In genomic region chr4:49519476-49519875, GRCm38 (mm10) we compare ENCODE assay signal across 8 mouse cellular contexts. TPM values are rescaled to one million over a fixed set of nuclear protein-coding genes. Genes with fewer than 3 reads are reported as not detected.
DNase-seq lines count a peak whose midpoint lies in the region; ATAC-seq and TF ChIP-seq lines count a peak whose summit lies in the region.

No protein-coding gene starts in this region.

- H3K9me3 ChIP-seq in E14TG2a.4 (ENCODE audit: low read length) = no peaks in the 10 kb centered on the region
- H3K9me3 ChIP-seq in hindbrain, embryonic 11.5 days (ENCODE audit: control insufficient read depth, low read length) = no peaks in the 10 kb centered on the region
- H3K9me3 ChIP-seq in midbrain, embryonic 10.5 days (replicated peaks) = no peaks in the 10 kb centered on the region

- DNase-seq in gastrocnemius, adult 2 months = no peak
- no peak for DNase-seq in gastrocnemius, postnatal 10 days
- peak; percentile 18 for DNase-seq in hindbrain, embryonic 11.5 days (ENCODE audit: low spot score)
- DNase-seq in midbrain, embryonic 10.5 days (ENCODE audit: low spot score) = no peak
- no peak for DNase-seq in T-cell, adult 2 months (ENCODE audit: low spot score)
- no peak for DNase-seq in frontal cortex, postnatal 10 days (ENCODE audit: low spot score in 2 of 2)
- no peak for DNase-seq in ovary, postnatal 10 days (ENCODE audit: low spot score)

- H3K9ac ChIP-seq in hindbrain, embryonic 11.5 days (ENCODE audit: low read depth, low read length) = no peak overlapping the region

- TF ChIP-seq CTCF in gastrocnemius, adult 2 months (IDR thresholded peaks at IDR 0.05) = no peak
- TF ChIP-seq CTCF in E14TG2a.4 (conservative IDR thresholded peaks at IDR 0.05; ENCODE audit: low read length) = no peak; the same call in none of the 2 replicates

- ATAC-seq in hindbrain, embryonic 11.5 days (ENCODE audit: low FRiP score) = no peak

- H3K27me3 ChIP-seq in E14TG2a.4 (ENCODE audit: insufficient read depth, low read length) = no peaks in the 10 kb centered on the region
- H3K27me3 ChIP-seq in hindbrain, embryonic 11.5 days (ENCODE audit: control insufficient read depth, insufficient read depth, low read length) = no peaks in the 10 kb centered on the region
- no peaks in the 10 kb centered on the region for H3K27me3 ChIP-seq in midbrain, embryonic 10.5 days (ENCODE audit: low read depth, poor library complexity, severe bottlenecking)

- WGBS in hindbrain, embryonic 11.5 days = 77% methylated on average over 5 of the region's 5 CpGs
- WGBS in midbrain, embryonic 10.5 days = 75% methylated on average over 5 of the region's 5 CpGs

- no peak overlapping the region for H3K4me2 ChIP-seq in hindbrain, embryonic 11.5 days (replicated peaks; ENCODE audit: low read depth, low read length)

- intact Hi-C loops in gastrocnemius, adult 2 months (cut with DNase I) = no loop called here

- no peak overlapping the region for H3K27ac ChIP-seq in gastrocnemius, adult 2 months
- no peak overlapping the region for H3K27ac ChIP-seq in hindbrain, embryonic 11.5 days (ENCODE audit: low read depth, low read length)
- no peak overlapping the region for H3K27ac ChIP-seq in midbrain, embryonic 10.5 days (replicated peaks)

- peaks cover 47% of the 10 kb centered on the region for H3K4me1 ChIP-seq in E14TG2a.4 (replicated peaks; ENCODE audit: low read depth, low read length)
- no peaks in the 10 kb centered on the region for H3K4me1 ChIP-seq in hindbrain, embryonic 11.5 days (replicated peaks; ENCODE audit: control insufficient read depth, insufficient read depth, low read length)
- H3K4me1 ChIP-seq in midbrain, embryonic 10.5 days = peaks cover 29% of the 10 kb centered on the region

- peak overlapping the region; percentile 95 for H3K4me3 ChIP-seq in gastrocnemius, adult 2 months
- peak overlapping the region; percentile 89 for H3K4me3 ChIP-seq in E14TG2a.4 (replicated peaks; ENCODE audit: low read length)
- no peak overlapping the region for H3K4me3 ChIP-seq in hindbrain, embryonic 11.5 days (ENCODE audit: low read depth, low read length)
- peak overlapping the region; percentile 75 for H3K4me3 ChIP-seq in midbrain, embryonic 10.5 days

- H3K36me3 ChIP-seq in E14TG2a.4 (ENCODE audit: insufficient read depth, low read length) = peaks cover 26% of the 10 kb centered on the region
- no peaks in the 10 kb centered on the region for H3K36me3 ChIP-seq in hindbrain, embryonic 11.5 days (ENCODE audit: control insufficient read depth, insufficient read depth, low read length)
- peaks cover 42% of the 10 kb centered on the region for H3K36me3 ChIP-seq in midbrain, embryonic 10.5 days

RNA-seq across cellular contexts. Expression of gene Mrpl50, which starts 1.4 kb away (rescaled TPM):
- total RNA-seq in gastrocnemius, adult 2 months (2021) = 10 to 100 TPM; 33.0 to 36.6 TPM
- 10 to 100 TPM; 32.1 to 33.7 TPM for total RNA-seq in gastrocnemius, postnatal 10 days (2021)
- 93.1 and 93.9 TPM in 2 replicates for polyA plus RNA-seq in hindbrain, embryonic 11.5 days (2014; fragmentation: Nextera tagmentation; extraction: Ambion mirVana)
- 85.6 and 86.3 TPM in 2 replicates for polyA plus RNA-seq in midbrain, embryonic 10.5 days (2016; fragmentation: Nextera tagmentation; extraction: Ambion mirVana)

RNA-seq across cellular contexts. Expression of gene Zfp189, which starts 1.5 kb away (rescaled TPM):
- total RNA-seq in gastrocnemius, adult 2 months (2021) = 1 to 10 TPM; 4.2 to 4.4 TPM
- total RNA-seq in gastrocnemius, postnatal 10 days (2021) = 1 to 10 TPM; 3.4 to 3.6 TPM
- 14.3 and 15.4 TPM in 2 replicates for polyA plus RNA-seq in hindbrain, embryonic 11.5 days (2014; fragmentation: Nextera tagmentation; extraction: Ambion mirVana)
- 11.6 and 12.3 TPM in 2 replicates for polyA plus RNA-seq in midbrain, embryonic 10.5 days (2016; fragmentation: Nextera tagmentation; extraction: Ambion mirVana)

RNA-seq across cellular contexts. Expression of gene Baat, which starts 13.1 kb away (rescaled TPM):
- total RNA-seq in gastrocnemius, adult 2 months (2021) = under 1 TPM in 1 of 2 experiments, not detected in 1; 0.39 TPM
- total RNA-seq in gastrocnemius, postnatal 10 days (2021) = under 1 TPM in 1 of 2 experiments, not detected in 1; 0.12 TPM
- polyA plus RNA-seq in hindbrain, embryonic 11.5 days (2014; fragmentation: Nextera tagmentation; extraction: Ambion mirVana) = 0.22 and 0.27 TPM in 2 replicates
- polyA plus RNA-seq in midbrain, embryonic 10.5 days (2016; fragmentation: Nextera tagmentation; extraction: Ambion mirVana) = 0.14 and 0.16 TPM in 2 replicates

RNA-seq across cellular contexts. Expression of gene Aldob, which starts 29.9 kb away (rescaled TPM):
- not detected for total RNA-seq in gastrocnemius, adult 2 months (2021)
- total RNA-seq in gastrocnemius, postnatal 10 days (2021) = 1 to 10 TPM in 1 of 2 experiments, under 1 TPM in 1; 0.35 to 1.8 TPM
- polyA plus RNA-seq in hindbrain, embryonic 11.5 days (2014; fragmentation: Nextera tagmentation; extraction: Ambion mirVana) = not detected in 2 replicates
- polyA plus RNA-seq in midbrain, embryonic 10.5 days (2016; fragmentation: Nextera tagmentation; extraction: Ambion mirVana) = not detected in 2 replicates

RNA-seq across cellular contexts. Expression of gene Acnat1, which starts 45.8 kb away (rescaled TPM):
- total RNA-seq in gastrocnemius, adult 2 months (2021) = not detected
- total RNA-seq in gastrocnemius, postnatal 10 days (2021) = not detected
- polyA plus RNA-seq in hindbrain, embryonic 11.5 days (2014; fragmentation: Nextera tagmentation; extraction: Ambion mirVana) = not detected in 2 replicates
- not detected in 2 replicates for polyA plus RNA-seq in midbrain, embryonic 10.5 days (2016; fragmentation: Nextera tagmentation; extraction: Ambion mirVana)
